Mouse (Mus musculus) midbrain, embryonic 12.5 days (tissue): ENCODE measurements around the gene Ttc13. TPM values are rescaled to one million over a fixed set of nuclear protein-coding genes. Genes with fewer than 3 reads are reported as not detected.

ENCODE experiments used
- ATAC-seq: fragments of 200-750 bp; cut with Nextera tagmentation; 2 replicates; pipeline ENCODE4 v1.8.0; 2017; ENCODE audit warnings: low read depth, moderate TSS enrichment, moderate library complexity; ENCODE audit not compliant: low FRiP score
- H3K27ac ChIP-seq: fragments of 300-500 bp; sonication (generic); replicated peaks from 2 replicates; pipeline ENCODE4 v1.5.1; 2016; ENCODE audit warnings: mild to moderate bottlenecking
- H3K27me3 ChIP-seq: fragments of 300-500 bp; sonication (generic); 2 replicates; pipeline ENCODE4 v1.6.1; 2016; ENCODE audit warnings: mild to moderate bottlenecking
- H3K36me3 ChIP-seq: fragments of 300-500 bp; sonication (generic); 2 replicates; pipeline ENCODE4 v1.6.1; 2016
- H3K4me1 ChIP-seq: fragments of 300-500 bp; sonication (generic); 2 replicates; pipeline ENCODE4 v1.6.1; 2016
- H3K4me2 ChIP-seq: fragments of 300-500 bp; sonication (generic); replicated peaks from 2 replicates; pipeline ENCODE4 v1.6.1; 2016; ENCODE audit warnings: mild to moderate bottlenecking, moderate library complexity
- H3K4me3 ChIP-seq: fragments of 300-500 bp; sonication (generic); 2 replicates; pipeline ENCODE4 v1.5.1; 2016; ENCODE audit warnings: mild to moderate bottlenecking
- H3K9ac ChIP-seq: fragments of 300-500 bp; sonication (generic); replicated peaks from 2 replicates; pipeline ENCODE4 v1.6.1; 2016; ENCODE audit warnings: mild to moderate bottlenecking, moderate library complexity
- H3K9me3 ChIP-seq: fragments of 300-500 bp; sonication (generic); 2 replicates; pipeline ENCODE4 v1.6.1; 2016; ENCODE audit warnings: mild to moderate bottlenecking
- WGBS: fragments of 180-500 bp; shearing (Covaris S2); methylation state at CpG from one replicate; pipeline ENCODE4 v1.1.7; 2016; 5-methylcytosine and 5-hydroxymethylcytosine counted together
- polyA plus RNA-seq: library from polyadenylated mRNA; unstranded; fragments of >200 nt; fragmentation: Nextera tagmentation; extraction: Ambion mirVana; gene quantifications from 2 replicates; pipeline ENCODE4 v1.2.1, GENCODE M21; 2016

Ttc13 gene
- polyA plus RNA-seq, 1 experiment from 2014 or later: 66.6 TPM

DNA sequence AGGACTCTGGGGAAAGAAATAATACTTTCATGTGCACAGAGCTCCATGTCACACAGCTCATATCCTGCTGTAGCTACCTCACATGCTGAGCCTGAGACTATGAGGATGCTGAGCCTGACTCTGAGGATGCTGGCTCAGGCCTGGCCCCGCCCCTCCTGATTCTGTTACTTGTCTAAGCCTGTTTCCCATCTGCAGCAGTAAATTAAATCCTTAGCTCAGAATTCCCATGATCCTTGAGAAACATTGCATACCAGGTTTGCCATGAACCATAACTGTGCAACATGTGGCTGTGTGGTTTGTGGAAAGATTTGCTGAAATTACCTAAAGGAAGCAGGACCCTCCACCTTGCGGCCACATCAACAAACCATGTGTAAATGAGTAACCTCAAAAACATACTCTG lies 49.4 kb downstream of the Ttc13 start:
- Histone ChIP-seq H3K27me3 (no peaks in the 10 kb centered on the region), H3K27ac (no peak overlapping the region), H3K4me3 (no peak overlapping the region), H3K4me2 (no peak overlapping the region), H3K9me3 (no peaks in the 10 kb centered on the region), H3K4me1 (no peaks in the 10 kb centered on the region), H3K36me3 (peaks cover 61% of the 10 kb centered on the region), H3K9ac (no peak overlapping the region)
- WGBS: 97% methylated on average over 2 of the region's 2 CpGs
- no peak for ATAC-seq

DNA sequence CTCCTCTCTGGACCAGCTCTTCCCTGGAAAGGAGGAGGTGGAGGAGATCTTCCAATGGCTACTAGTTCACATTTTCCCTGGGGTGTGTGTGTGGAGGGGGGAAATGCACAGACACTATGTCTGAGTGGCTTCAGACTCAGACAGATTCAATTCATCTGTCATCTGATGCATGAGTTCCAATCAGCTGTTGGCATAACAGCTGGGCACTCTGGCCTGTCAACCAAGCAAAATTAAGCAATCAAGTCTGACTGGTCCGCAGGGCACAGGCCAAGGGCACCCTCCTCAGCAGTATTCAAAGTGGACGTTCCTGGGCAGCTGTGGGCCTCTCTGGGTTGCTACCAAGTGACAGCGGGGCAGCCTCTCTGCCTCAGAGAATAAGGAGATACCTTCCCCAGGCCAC lies 53.0 kb downstream of the Ttc13 start:
- H3K4me3 ChIP-seq: no peak overlapping the region
- peaks cover 30% of the 10 kb centered on the region for H3K36me3 ChIP-seq
- WGBS: 80% methylated on average over 3 of the region's 3 CpGs
- no peak overlapping the region for H3K4me2 ChIP-seq
- no peak for ATAC-seq
- H3K27ac ChIP-seq: no peak overlapping the region
- H3K9me3 ChIP-seq: no peaks in the 10 kb centered on the region
- no peaks in the 10 kb centered on the region for H3K27me3 ChIP-seq
- H3K9ac ChIP-seq: no peak overlapping the region
- 0 out of 2 replicates have a peak, but pooled peaks cover under 1% of the 10 kb centered on the region for H3K4me1 ChIP-seq

DNA sequence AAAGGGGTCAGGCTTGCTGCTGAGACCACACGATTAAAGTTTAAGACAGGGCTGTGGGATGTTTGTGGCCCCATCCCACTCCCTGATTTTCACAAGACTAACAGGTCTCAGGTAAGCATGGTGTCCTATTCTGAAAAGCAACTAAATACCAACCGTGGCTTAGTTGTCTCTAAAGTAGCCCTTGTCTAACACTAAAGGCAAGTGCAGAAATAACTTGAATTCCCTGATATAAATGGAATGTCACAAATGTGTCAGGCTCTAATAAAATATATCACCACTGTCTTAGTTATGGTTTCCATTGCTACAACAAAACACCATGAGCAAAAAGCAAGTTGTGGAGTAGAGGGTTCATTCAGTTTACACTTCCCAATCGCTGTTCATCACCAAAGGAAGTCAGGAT lies 57.4 kb downstream of the Ttc13 start:
- WGBS: 85% methylated on average over 3 of the region's 3 CpGs
- H3K4me1 ChIP-seq: peaks cover 32% of the 10 kb centered on the region
- no peaks in the 10 kb centered on the region for H3K36me3 ChIP-seq
- no peak overlapping the region for H3K9ac ChIP-seq
- no peaks in the 10 kb centered on the region for H3K9me3 ChIP-seq
- no peaks in the 10 kb centered on the region for H3K27me3 ChIP-seq
- ATAC-seq: no peak
- no peak overlapping the region for H3K27ac ChIP-seq
- H3K4me3 ChIP-seq: no peak overlapping the region
- no peak overlapping the region for H3K4me2 ChIP-seq

DNA sequence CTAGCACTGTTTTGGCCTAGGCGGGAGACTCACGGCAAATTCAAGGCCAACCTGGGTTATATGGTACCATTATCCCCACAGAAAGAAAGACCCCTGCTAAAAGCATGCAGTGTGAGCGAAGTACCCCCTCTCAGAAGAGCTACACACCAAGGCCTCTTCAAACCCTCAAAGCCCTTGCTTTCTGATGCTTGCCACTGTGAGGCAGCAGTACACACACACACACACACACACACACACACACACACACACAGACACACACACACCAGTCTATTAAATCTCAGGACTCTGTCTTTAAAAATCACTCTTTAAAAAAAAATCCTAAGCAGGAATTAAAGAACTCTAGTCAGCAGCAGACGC lies 57.9 kb downstream of the Ttc13 start:
- Histone ChIP-seq H3K27ac (peak overlapping the region; percentile 84), H3K4me1 (peaks cover 35% of the 10 kb centered on the region), H3K9me3 (no peaks in the 10 kb centered on the region), H3K4me2 (peak overlapping the region; percentile 72), H3K27me3 (no peaks in the 10 kb centered on the region), H3K9ac (peak overlapping the region; percentile 34), H3K36me3 (no peaks in the 10 kb centered on the region), H3K4me3 (peak overlapping the region; percentile 86)
- ATAC-seq: no peak
- WGBS: 56% methylated on average over 4 of the region's 4 CpGs

DNA sequence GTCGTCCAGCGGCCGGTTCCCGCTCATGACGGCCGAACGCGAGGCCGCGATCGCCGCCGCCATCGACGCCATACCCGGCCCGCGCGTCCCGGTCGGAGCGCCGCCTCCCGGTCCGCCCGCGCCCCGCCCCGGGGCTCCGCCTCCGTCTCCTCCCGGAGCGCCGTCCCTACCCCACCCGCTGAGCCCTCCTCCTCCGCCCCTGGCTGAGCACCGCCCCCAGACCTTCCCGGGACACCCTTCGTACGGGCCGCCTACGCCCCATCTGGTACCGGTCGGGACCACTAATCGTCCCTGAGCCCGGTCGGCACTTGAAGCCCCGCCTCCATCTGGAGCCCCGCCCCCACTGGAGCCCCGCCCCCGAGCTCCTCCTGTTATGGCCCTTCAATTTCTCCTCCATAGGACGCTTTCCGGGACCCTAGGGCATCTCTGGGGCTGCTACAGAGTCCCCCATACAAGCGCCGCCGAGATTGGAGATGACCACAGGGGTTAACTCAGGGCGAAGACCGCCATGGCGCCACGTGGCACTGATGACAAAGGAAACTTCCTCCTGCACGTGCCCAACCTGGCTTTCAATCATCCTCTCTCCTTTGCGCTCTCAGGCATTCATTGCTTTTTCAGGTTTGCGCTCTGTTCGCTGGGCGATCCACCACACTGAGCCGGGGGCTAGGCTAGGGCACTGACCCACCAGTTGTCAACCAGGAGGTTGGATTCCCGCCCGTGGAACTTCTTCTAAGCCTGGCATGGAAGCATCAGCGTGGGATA lies 58.5 kb downstream of the Ttc13 start, which contains the start of gene 2310022B05Rik:
2310022B05Rik (minus strand) TSS at position 258 of the 762 bp plus-strand sequence.
- H3K9ac ChIP-seq: peak within 1 kb of the TSS; percentile 87
- 2% methylated on average over 42 of the region's 69 CpGs for WGBS

DNA sequence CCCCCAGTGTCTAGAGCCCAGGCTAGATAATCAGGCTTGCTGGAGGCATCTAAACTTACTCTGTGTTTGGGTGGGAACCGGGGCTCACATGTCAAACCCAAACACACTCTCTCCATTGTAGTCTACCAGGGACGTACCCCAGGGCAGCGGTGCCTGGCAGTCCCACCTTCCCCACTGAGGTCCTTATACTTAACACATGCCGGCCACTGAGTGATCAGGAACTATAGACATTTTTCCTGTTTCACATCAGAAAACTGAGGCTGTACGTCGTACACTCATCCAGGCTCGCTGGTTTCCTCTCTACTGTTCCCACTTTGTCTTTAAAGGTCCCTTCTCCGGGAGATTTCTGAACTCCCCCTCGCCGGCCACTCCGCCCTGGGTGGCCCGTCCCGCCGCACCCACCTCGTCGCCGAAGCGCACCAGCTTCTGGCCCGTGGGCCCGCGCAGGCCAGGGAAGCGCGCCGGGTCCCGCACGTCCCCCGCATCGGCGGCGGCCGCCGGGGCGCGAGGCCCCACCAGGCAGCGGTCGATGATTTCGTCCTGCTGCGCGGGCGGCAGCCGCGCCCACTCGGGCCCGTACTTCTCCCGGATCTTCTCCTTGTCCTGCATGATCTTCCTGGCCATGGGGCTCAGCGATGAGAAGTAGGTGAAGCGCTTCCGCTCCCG lies 59.2 kb downstream of the Ttc13 start:
- ATAC-seq: peak; percentile 66
- peak overlapping the region; percentile 86 for H3K4me3 ChIP-seq
- WGBS: under 1% methylated on average over 49 of the region's 49 CpGs
- H3K9me3 ChIP-seq: no peaks in the 10 kb centered on the region
- H3K27ac ChIP-seq: peak overlapping the region; percentile 84
- H3K27me3 ChIP-seq: no peaks in the 10 kb centered on the region
- no peaks in the 10 kb centered on the region for H3K36me3 ChIP-seq
- H3K9ac ChIP-seq: peak overlapping the region; percentile 87
- peak overlapping the region; percentile 72 for H3K4me2 ChIP-seq
- H3K4me1 ChIP-seq: peaks cover 40% of the 10 kb centered on the region

More for the DNA sequence above, 58.5 kb downstream of the Ttc13 start, which contains the start of gene 2310022B05Rik:
- Histone ChIP-seq H3K36me3 (no peaks in the 10 kb centered on the region), H3K27ac (peak within 1 kb of the TSS; percentile 84), H3K4me1 (peaks cover 39% of the 10 kb centered on the region), H3K4me3 (peak within 1 kb of the TSS; percentile 86), H3K4me2 (peak within 1 kb of the TSS; percentile 72), H3K9me3 (no peaks in the 10 kb centered on the region), H3K27me3 (no peaks in the 10 kb centered on the region)
- ATAC-seq: peak; percentile 91

DNA sequence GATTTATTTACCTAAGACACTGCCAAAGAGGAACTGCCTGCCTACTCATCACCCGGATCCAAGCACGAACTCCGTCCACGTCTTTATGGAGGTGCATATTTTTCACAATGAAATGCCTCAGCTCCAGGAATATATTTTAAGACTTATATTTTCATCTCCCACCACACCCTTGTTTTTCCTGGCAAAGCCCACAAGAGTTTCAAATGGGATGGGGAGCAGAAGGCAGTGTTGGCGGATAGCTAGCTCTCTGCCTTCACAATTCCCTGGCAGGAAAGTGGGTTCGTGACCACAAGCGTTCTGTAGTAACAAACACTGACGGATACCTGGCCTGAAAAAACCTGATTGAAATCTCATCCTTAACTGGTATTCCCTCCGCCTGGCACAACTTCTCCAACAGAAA lies 60.0 kb downstream of the Ttc13 start:
- Histone ChIP-seq H3K27ac (no peak overlapping the region), H3K4me2 (peak overlapping the region; percentile 72), H3K9me3 (no peaks in the 10 kb centered on the region), H3K4me1 (peaks cover 40% of the 10 kb centered on the region), H3K36me3 (no peaks in the 10 kb centered on the region), H3K27me3 (no peaks in the 10 kb centered on the region), H3K9ac (peak overlapping the region; percentile 87), H3K4me3 (peak overlapping the region; percentile 86)
- WGBS: 56% methylated on average over 9 of the region's 9 CpGs
- no peak for ATAC-seq

DNA sequence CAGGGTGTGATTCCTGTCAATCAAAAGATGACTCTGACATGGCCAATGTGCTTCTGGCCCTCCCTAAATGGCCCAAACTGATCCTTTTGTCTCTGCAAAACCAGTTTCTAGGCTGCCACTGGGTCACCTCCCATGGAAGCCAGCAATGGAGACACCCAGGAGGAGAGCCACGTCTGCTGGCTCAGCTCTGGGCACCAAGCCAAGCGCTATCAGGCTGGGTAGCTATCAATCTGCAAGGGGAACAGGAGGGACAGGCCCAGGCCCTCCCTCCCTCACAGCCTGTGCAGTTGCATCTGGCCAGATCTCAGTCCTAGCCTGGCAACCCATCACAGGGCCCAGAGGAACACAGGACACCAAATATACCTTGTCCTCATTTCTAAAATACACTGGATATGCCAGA lies 63.4 kb downstream of the Ttc13 start:
- Histone ChIP-seq H3K9ac (no peak overlapping the region), H3K4me3 (no peak overlapping the region), H3K27ac (no peak overlapping the region), H3K4me2 (no peak overlapping the region), H3K9me3 (no peaks in the 10 kb centered on the region), H3K27me3 (no peaks in the 10 kb centered on the region), H3K4me1 (peaks cover 37% of the 10 kb centered on the region), H3K36me3 (no peaks in the 10 kb centered on the region)
- ATAC-seq: no peak
- WGBS: 67% methylated on average over 2 of the region's 2 CpGs

DNA sequence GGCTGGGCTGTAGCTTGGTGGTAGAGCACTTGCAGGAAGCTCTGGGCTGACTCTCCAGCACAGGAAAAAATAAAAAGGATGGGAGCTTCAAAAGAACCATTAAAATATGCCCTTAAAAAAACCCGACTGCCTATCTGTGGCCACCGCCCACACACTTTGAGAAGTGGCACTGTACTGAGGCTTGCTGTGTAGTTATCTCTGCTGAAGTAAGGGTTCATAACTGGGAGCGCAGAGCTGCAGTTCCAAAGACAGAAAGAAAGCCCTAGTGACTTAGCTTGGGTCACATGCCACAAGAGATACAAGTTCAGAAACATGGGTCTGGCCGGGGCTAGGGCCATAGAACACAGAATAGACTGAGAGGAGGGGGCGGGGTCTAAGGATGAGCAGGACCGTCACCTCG lies 63.8 kb downstream of the Ttc13 start:
- peaks cover 37% of the 10 kb centered on the region for H3K4me1 ChIP-seq
- no peak for ATAC-seq
- WGBS: 85% methylated on average over 7 of the region's 7 CpGs

DNA sequence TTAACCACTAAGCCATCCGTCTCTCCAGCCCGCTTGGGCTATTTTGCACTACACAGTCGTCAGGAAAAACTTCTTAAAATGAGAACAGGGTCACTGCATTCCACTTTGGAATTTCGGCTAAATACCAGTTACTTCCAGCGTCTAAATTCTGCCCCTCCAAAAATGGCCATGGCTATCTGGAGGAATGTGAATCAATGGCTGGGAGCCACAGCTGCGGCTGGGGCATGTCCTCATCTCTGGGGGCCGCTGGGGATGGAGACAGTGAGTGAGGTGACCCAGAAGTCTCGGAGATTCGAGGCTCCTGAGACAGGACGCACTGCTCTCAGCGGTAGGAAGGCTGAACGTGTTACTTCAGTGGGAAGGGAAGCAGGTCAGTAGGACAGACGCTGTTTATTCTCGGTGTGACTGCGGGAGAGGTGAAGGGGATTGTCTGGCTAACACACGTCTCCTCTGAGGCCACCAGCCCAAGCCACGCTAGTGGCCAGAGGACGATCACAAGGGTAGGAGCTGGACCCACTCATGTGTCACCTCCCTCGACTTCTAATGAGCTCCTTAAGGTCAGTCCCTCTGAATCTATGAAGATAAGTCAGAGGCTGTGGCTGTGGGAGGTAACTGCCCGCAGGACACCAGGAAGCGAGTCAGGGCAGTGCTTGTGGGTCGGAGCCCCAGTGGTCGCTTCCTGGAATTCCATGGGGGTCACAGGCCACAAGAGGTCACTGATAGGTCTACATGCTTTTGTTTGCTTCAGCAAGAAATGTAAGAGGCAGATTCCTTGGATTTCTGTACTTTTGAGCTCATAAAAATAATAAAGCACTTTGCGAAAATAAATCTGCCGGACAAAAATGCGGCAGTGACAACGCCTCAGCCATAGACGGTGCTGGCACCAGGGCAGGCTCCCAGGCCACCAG lies 68.0 kb downstream of the Ttc13 start:
- H3K9me3 ChIP-seq: no peaks in the 10 kb centered on the region
- H3K4me3 ChIP-seq: no peak overlapping the region
- H3K9ac ChIP-seq: no peak overlapping the region
- 0 out of 2 replicates have a peak, but pooled peaks cover 10% of the 10 kb centered on the region for H3K36me3 ChIP-seq
- 69% methylated on average over 28 of the region's 28 CpGs for WGBS
- H3K27me3 ChIP-seq: no peaks in the 10 kb centered on the region
- ATAC-seq: no peak
- peaks cover 5% of the 10 kb centered on the region for H3K4me1 ChIP-seq
- H3K27ac ChIP-seq: no peak overlapping the region
- no peak overlapping the region for H3K4me2 ChIP-seq

More for the DNA sequence above, 63.8 kb downstream of the Ttc13 start:
- no peak overlapping the region for H3K4me2 ChIP-seq
- H3K27me3 ChIP-seq: no peaks in the 10 kb centered on the region
- H3K9me3 ChIP-seq: no peaks in the 10 kb centered on the region
- H3K9ac ChIP-seq: no peak overlapping the region
- no peak overlapping the region for H3K27ac ChIP-seq
- H3K4me3 ChIP-seq: no peak overlapping the region
- no peaks in the 10 kb centered on the region for H3K36me3 ChIP-seq

DNA sequence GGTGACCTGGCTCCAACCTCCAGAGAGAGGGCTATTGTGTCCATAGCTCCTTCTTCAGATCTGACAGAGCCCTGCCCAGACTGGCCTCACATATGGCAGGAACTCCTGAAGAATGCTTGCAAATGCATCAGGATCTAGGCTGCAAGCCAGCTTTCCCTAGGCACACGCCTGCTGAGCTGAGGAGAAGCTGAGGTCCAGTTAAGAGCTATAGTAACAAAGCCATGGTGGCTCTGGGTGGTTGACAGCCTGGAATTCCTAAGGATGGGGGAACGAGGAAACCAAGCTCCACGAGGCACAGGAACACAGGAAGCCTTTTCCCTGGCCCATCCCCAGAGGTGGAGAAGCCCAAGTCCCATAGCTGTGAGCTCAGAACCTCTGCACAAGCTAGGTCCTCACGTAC lies 69.2 kb downstream of the Ttc13 start:
- H3K27me3 ChIP-seq: no peaks in the 10 kb centered on the region
- H3K36me3 ChIP-seq: 0 out of 2 replicates have a peak, but pooled peaks cover 10% of the 10 kb centered on the region
- H3K4me2 ChIP-seq: no peak overlapping the region
- H3K9ac ChIP-seq: no peak overlapping the region
- no peaks in the 10 kb centered on the region for H3K9me3 ChIP-seq
- 45% methylated on average over 4 of the region's 4 CpGs for WGBS
- no peak overlapping the region for H3K27ac ChIP-seq
- H3K4me1 ChIP-seq: peaks cover 6% of the 10 kb centered on the region; the same call in 1 of the 2 replicates
- no peak overlapping the region for H3K4me3 ChIP-seq
- ATAC-seq: no peak
